Mouse (Mus musculus): ENCODE results near the gene Negr1. TPM values are rescaled to one million over a fixed set of nuclear protein-coding genes. Genes with fewer than 3 reads are reported as not detected.

The Negr1 gene
- polyA plus RNA-seq, 1 experiment from 2014 or later, result 2.0 TPM

DNA sequence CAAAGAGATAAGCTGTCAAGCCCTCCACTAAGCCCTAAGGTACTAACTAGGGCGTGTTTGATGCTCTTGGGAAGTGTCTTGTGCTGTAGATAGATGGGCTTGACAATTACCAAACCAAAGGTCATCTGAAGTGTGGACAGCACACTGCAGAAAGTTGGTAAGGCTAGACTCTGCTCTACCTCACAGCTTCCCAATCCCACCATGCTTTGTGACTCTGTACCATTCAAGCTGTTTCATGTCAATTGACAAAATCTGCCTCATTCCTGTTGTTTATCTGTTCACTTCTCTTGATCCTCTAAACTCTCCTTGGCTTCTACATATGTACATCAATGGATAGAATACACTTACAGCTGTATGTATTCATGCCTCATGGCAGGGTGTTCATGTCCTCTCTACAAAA lies 224.8 kb downstream of the Negr1 start:
- no peak for DNase-seq (ENCODE audit: low spot score)
- Histone ChIP-seq H3K36me3 (no peaks in the 10 kb centered on the region), H3K27ac (no peak overlapping the region), H3K4me3 (no peak overlapping the region), H3K27me3 (ENCODE audit: insufficient read depth, poor library complexity, severe bottlenecking) (no peaks in the 10 kb centered on the region), H3K4me1 (no peaks in the 10 kb centered on the region; the same call in 1 of the 2 replicates), H3K9me3 (no peaks in the 10 kb centered on the region)
- WGBS, result 19% methylated on average over 1 of the region's 1 CpGs

DNA sequence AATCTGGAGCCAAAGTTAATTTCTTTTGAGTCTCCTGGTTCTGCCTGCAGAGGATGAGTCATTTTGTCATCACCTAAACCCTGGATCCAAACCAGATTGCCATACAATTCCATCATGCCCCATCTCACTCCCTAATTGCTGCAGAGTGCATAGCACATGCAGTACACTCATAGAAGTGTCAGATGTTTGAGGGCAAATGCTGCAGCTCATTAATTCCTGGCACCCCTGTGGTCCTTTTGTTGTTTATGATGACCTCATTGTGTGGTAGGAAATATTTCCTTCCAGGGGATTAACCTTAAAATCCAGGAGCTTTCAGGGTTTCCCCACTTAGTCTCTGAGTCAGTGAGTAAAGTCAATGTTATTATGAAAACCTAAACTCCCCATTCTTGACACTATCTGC lies 229.6 kb downstream of the Negr1 start:
- no peaks in the 10 kb centered on the region for H3K9me3 ChIP-seq
- no peaks in the 10 kb centered on the region; the same call in 1 of the 2 replicates for H3K4me1 ChIP-seq
- DNase-seq (ENCODE audit: low spot score), result no peak
- H3K27me3 ChIP-seq (ENCODE audit: insufficient read depth, poor library complexity, severe bottlenecking), result no peaks in the 10 kb centered on the region
- H3K27ac ChIP-seq, result no peak overlapping the region
- H3K36me3 ChIP-seq, result no peaks in the 10 kb centered on the region
- H3K4me3 ChIP-seq, result no peak overlapping the region

GRCm38 (mm10) chr3:156792743-156793142 lies 231.1 kb downstream of the Negr1 start:
- H3K36me3 ChIP-seq, result no peaks in the 10 kb centered on the region
- DNase-seq (ENCODE audit: low spot score), result no peak
- no peak overlapping the region for H3K4me3 ChIP-seq
- H3K27me3 ChIP-seq (ENCODE audit: insufficient read depth, poor library complexity, severe bottlenecking), result no peaks in the 10 kb centered on the region
- no peaks in the 10 kb centered on the region for H3K4me1 ChIP-seq
- 92% methylated on average over 7 of the region's 7 CpGs for WGBS
- H3K9me3 ChIP-seq, result no peaks in the 10 kb centered on the region
- H3K27ac ChIP-seq, result no peak overlapping the region

DNA sequence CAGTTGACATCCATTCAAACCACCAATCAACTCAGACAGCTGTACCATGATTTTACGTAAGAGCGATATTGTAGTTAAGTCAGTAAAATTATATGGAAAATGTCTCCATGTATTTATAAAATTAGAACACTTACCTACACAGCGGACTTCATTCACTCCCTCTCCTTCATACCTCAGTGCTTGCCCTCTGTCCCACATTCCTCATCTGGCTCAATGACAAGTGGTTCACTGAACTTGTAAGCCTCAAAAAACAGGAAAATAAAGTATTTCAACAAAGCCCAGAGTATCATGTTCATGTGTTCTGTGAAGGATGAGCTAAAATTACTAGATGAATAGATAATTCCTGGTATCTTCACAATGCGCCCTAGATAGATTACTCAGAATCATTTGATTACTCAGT lies 232.5 kb downstream of the Negr1 start:
- Histone ChIP-seq H3K4me1 (no peaks in the 10 kb centered on the region), H3K27ac (no peak overlapping the region), H3K9me3 (no peaks in the 10 kb centered on the region), H3K27me3 (ENCODE audit: insufficient read depth, poor library complexity, severe bottlenecking) (no peaks in the 10 kb centered on the region), H3K4me3 (no peak overlapping the region), H3K36me3 (no peaks in the 10 kb centered on the region)
- DNase-seq (ENCODE audit: low spot score), result no peak
- WGBS, result 93% methylated on average over 4 of the region's 4 CpGs

DNA sequence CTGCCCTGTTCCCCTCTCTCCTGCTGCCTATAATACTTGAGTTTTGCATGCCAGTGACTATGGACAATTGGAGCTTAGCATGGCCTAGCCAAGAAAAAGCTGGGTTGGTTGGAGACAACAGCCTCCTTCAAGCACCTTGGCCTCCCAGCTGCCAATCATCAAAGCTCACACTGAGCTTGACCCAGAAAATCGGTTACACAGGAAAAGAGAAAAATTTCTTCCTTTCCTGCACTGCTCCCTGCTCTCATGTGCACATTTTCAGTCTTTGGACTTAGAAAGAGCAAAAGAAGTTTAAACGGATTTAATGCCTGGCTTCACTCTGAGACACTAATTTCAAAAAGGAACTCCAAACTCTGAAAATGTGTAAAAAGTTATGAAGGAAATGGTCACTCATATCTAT lies 233.0 kb downstream of the Negr1 start:
- no peak overlapping the region for H3K27ac ChIP-seq
- no peaks in the 10 kb centered on the region for H3K4me1 ChIP-seq
- DNase-seq (ENCODE audit: low spot score), result no peak
- no peaks in the 10 kb centered on the region for H3K9me3 ChIP-seq
- WGBS, result 63% methylated on average over 2 of the region's 2 CpGs
- no peaks in the 10 kb centered on the region for H3K27me3 ChIP-seq (ENCODE audit: insufficient read depth, poor library complexity, severe bottlenecking)
- H3K4me3 ChIP-seq, result no peak overlapping the region
- H3K36me3 ChIP-seq, result no peaks in the 10 kb centered on the region

GRCm38 (mm10) chr3:156796061-156796691 lies 234.6 kb downstream of the Negr1 start:
- Histone ChIP-seq H3K27me3 (ENCODE audit: insufficient read depth, poor library complexity, severe bottlenecking) (no peaks in the 10 kb centered on the region), H3K4me1 (no peaks in the 10 kb centered on the region)

DNA sequence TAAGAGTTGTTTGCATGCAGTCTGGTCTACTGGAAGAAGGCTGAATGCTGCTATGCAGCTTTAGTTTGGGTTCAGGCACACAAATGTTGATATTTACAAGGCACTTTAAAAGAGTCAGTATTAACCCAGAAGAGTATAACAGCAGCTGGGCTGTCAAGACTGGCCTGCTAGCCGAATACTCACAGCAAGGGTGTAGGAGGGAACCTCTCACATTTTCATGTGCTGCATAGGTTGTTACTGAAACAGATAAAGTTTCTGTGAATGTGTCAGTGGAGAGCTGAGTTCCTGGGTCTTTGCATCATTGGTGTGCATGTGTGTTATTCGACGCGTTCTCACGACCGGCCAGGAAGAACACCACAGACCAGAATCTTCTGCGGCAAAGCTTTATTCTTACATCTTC lies 237.6 kb downstream of the Negr1 start:
- WGBS, result 93% methylated on average over 7 of the region's 7 CpGs
- H3K4me3 ChIP-seq, result no peak overlapping the region
- H3K36me3 ChIP-seq, result no peaks in the 10 kb centered on the region
- no peaks in the 10 kb centered on the region for H3K4me1 ChIP-seq
- no peak overlapping the region for H3K27ac ChIP-seq
- DNase-seq (ENCODE audit: low spot score), result no peak
- H3K9me3 ChIP-seq, result no peaks in the 10 kb centered on the region
- H3K27me3 ChIP-seq (ENCODE audit: insufficient read depth, poor library complexity, severe bottlenecking), result no peaks in the 10 kb centered on the region

More at GRCm38 (mm10) chr3:156796061-156796691, 234.6 kb downstream of the Negr1 start:
- H3K27ac ChIP-seq, result no peak overlapping the region
- DNase-seq (ENCODE audit: low spot score), result no peak
- 87% methylated on average over 6 of the region's 6 CpGs for WGBS
- no peak overlapping the region for H3K4me3 ChIP-seq
- no peaks in the 10 kb centered on the region for H3K9me3 ChIP-seq
- H3K36me3 ChIP-seq, result no peaks in the 10 kb centered on the region

DNA sequence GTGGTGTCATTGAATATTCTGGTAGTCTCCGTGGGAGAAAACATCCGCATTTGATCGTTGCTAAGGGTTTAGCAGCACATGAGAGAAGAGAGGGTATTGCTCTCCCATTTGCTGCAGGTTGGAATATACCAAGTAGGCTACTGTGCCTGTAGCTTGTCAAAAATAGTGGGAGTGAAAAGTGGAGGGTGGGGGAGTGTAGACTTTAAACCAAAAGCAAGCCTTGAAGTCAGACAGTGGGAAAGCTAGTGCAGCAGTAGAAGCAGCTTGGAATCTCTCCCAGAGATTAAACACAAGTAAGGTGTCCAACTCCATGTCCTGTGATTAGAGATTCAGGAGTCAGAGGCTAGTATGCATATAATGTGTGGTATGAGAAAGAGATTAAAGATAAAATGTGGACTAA lies 248.2 kb downstream of the Negr1 start:
- no peaks in the 10 kb centered on the region for H3K36me3 ChIP-seq
- H3K27me3 ChIP-seq (ENCODE audit: insufficient read depth, poor library complexity, severe bottlenecking), result no peaks in the 10 kb centered on the region
- peaks cover 11% of the 10 kb centered on the region for H3K4me1 ChIP-seq
- H3K9me3 ChIP-seq, result no peaks in the 10 kb centered on the region
- H3K27ac ChIP-seq, result no peak overlapping the region
- DNase-seq (ENCODE audit: low spot score), result no peak
- WGBS, result 90% methylated on average over 3 of the region's 3 CpGs
- H3K4me3 ChIP-seq, result no peak overlapping the region

DNA sequence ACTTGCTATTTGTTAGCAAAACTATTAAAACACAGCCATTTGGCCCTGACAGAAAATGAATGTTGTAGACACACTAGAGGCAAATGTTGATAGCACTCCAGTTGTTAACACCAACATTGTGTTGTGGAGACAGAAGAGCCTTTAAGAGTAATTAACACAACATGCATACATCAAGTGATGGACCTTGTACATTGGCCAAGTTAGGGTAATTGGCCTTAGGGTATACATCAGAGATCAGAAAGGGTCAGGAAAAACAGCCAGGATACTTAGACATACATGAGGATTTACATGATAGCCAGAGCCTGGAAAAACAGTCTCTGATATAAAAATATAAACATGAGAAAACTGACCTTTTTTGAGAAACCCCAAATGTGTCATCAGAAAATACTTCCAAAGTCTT lies 255.3 kb downstream of the Negr1 start:
- peaks cover under 1% of the 10 kb centered on the region; the same call in 1 of the 2 replicates for H3K4me1 ChIP-seq
- no peak overlapping the region for H3K27ac ChIP-seq
- no peaks in the 10 kb centered on the region for H3K9me3 ChIP-seq
- no peak for DNase-seq (ENCODE audit: low spot score)
- H3K27me3 ChIP-seq (ENCODE audit: insufficient read depth, poor library complexity, severe bottlenecking), result no peaks in the 10 kb centered on the region
- no peak overlapping the region for H3K4me3 ChIP-seq
- H3K36me3 ChIP-seq, result no peaks in the 10 kb centered on the region

GRCm38 (mm10) chr3:156817452-156817851 lies 255.9 kb downstream of the Negr1 start:
- 85% methylated on average over 6 of the region's 6 CpGs for whole genome bisulfite sequencing
- Histone ChIP-seq H3K4me3 (no peak overlapping the region), H3K36me3 (no peaks in the 10 kb centered on the region), H3K9me3 (no peaks in the 10 kb centered on the region), H3K27ac (no peak overlapping the region), H3K4me1 (no peaks in the 10 kb centered on the region), H3K27me3 (ENCODE audit: insufficient read depth, poor library complexity, severe bottlenecking) (no peaks in the 10 kb centered on the region)
- DNase-seq (ENCODE audit: low spot score), result no peak

- no peak for DNase-seq (ENCODE audit: low spot score)
Observed at GRCm38 (mm10) chr3:156823039-156823438, 261.4 kb downstream of the Negr1 start.

DNA sequence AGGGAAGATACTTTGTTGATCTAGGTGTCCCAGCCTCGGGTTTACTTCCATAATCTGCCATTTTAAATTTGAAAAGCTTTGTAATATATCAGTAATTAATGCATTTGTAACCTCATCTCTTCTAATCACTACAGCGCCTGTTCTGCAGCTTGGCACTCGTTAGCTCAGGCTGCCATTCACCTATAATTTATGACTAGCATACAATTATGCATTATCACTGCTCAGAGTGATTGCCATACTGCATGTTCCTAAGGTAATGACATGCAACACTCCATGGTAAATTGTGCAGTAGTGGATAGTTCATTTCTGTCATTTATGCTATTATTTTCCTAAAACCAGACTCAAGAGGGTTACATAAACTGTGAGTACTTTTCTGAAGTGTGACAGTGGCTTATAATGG lies 272.3 kb downstream of the Negr1 start:
- Histone ChIP-seq H3K4me3 (no peak overlapping the region), H3K36me3 (no peaks in the 10 kb centered on the region), H3K27ac (no peak overlapping the region), H3K27me3 (ENCODE audit: insufficient read depth, poor library complexity, severe bottlenecking) (no peaks in the 10 kb centered on the region), H3K9me3 (no peaks in the 10 kb centered on the region), H3K4me1 (no peaks in the 10 kb centered on the region)
- no peak for DNase-seq (ENCODE audit: low spot score)
- 67% methylated on average over 3 of the region's 3 CpGs for WGBS

More at GRCm38 (mm10) chr3:156823039-156823438, 261.4 kb downstream of the Negr1 start:
- Histone ChIP-seq H3K27ac (no peak overlapping the region), H3K9me3 (no peaks in the 10 kb centered on the region), H3K4me1 (no peaks in the 10 kb centered on the region), H3K4me3 (no peak overlapping the region), H3K36me3 (no peaks in the 10 kb centered on the region), H3K27me3 (ENCODE audit: insufficient read depth, poor library complexity, severe bottlenecking) (no peaks in the 10 kb centered on the region)
- WGBS, result 84% methylated on average over 3 of the region's 3 CpGs

GRCm38 (mm10) chr3:156838550-156838949 lies 277.0 kb downstream of the Negr1 start:
- Histone ChIP-seq H3K9me3 (no peaks in the 10 kb centered on the region), H3K27me3 (ENCODE audit: insufficient read depth, poor library complexity, severe bottlenecking) (no peaks in the 10 kb centered on the region), H3K36me3 (no peaks in the 10 kb centered on the region), H3K4me3 (no peak overlapping the region), H3K27ac (no peak overlapping the region), H3K4me1 (no peaks in the 10 kb centered on the region)
- no peak for DNase-seq (ENCODE audit: low spot score)
- WGBS, result 79% methylated on average over 2 of the region's 2 CpGs

DNA sequence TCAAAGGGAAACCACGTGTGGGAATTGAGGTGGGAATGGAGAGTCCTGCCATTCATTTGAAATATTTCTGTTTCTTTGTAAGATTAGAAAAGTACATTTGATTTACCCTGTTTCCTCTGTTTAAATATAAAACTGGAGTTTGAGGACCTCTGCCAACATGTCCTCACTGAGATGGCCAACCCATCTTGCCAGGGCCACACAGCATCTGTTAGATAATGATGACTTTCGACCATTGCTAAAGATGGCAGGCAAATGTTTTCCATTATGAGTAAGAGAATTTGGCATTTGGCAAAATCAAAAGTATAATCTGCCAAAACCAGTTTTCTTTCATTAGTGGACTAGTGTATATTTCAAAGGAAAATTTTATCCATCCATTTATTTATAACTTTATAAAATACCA lies 286.8 kb downstream of the Negr1 start:
- Histone ChIP-seq H3K9me3 (no peaks in the 10 kb centered on the region), H3K4me1 (no peaks in the 10 kb centered on the region), H3K36me3 (no peaks in the 10 kb centered on the region), H3K27ac (no peak overlapping the region), H3K27me3 (ENCODE audit: insufficient read depth, poor library complexity, severe bottlenecking) (no peaks in the 10 kb centered on the region), H3K4me3 (no peak overlapping the region)
- WGBS, result 80% methylated on average over 2 of the region's 2 CpGs
- DNase-seq (ENCODE audit: low spot score), result no peak

All from heart, embryonic 10.5 days (tissue).